Comparison of ENCODE assay signal across 8 mouse cellular contexts in genomic region chr9:90113651-90114566, GRCm38 (mm10). TPM values are rescaled to one million over a fixed set of nuclear protein-coding genes. Genes with fewer than 3 reads are reported as not detected.
DNase-seq lines count a peak whose midpoint lies in the region; ATAC-seq and TF ChIP-seq lines count a peak whose summit lies in the region.

No protein-coding gene starts in this region.

- peak overlapping the region; percentile 98 for H3K27ac ChIP-seq in cortical plate, adult 2 months (ENCODE audit: insufficient read depth, low read length)

- TF ChIP-seq CTCF in cortical plate, adult 2 months (IDR thresholded peaks at IDR 0.05; ENCODE audit: extremely low read depth, insufficient read depth, low read length): peak; percentile 28; the same call in 1 of the 2 replicates

- peaks cover 7% of the 10 kb centered on the region; the same call in 1 of the 2 replicates for H3K4me1 ChIP-seq in cortical plate, adult 2 months (ENCODE audit: control insufficient read depth, insufficient read depth, low read length)

- peak; percentile 48; the same call in 1 of the 2 replicates for TF ChIP-seq POLR2A in cortical plate, adult 2 months (IDR thresholded peaks at IDR 0.05; ENCODE audit: extremely low read depth, insufficient read depth, low read length)

- peak; percentile 86 to 89 for DNase-seq in gastrocnemius, adult 8-10 months (ENCODE audit: low spot score in 2 of 2)
- DNase-seq in induced T-regulatory cell, adult 2 months (ENCODE audit: low read depth): peak; percentile 94
- peak; percentile 78 to 93 for DNase-seq in left cerebral cortex, adult 9 months (ENCODE audit: low spot score in 2 of 2)
- DNase-seq in right cerebral cortex, postnatal 14 days: peak; percentile 92
- peak; percentile 87 to 92 for DNase-seq in urinary bladder, postnatal 36 days (ENCODE audit: low spot score in 2 of 2)

- ATAC-seq in activated CD4-positive, CD25-positive, alpha-beta regulatory T cell, adult 4 months: peak; percentile 53
- peak; percentile 77 for ATAC-seq in megakaryocyte progenitor cell, adult 5-6 weeks (replicated peaks; ENCODE audit: poor library complexity)

- peak overlapping the region; percentile 64 for H3K4me3 ChIP-seq in cortical plate, adult 2 months (ENCODE audit: insufficient read depth, low read length)

RNA-seq across cellular contexts. Expression of gene Morf4l1, which starts 0.7 kb away (rescaled TPM):
- 100 to 1,000 TPM; 299 to 332 TPM for polyA plus RNA-seq in activated CD4-positive, CD25-positive, alpha-beta regulatory T cell, adult 4 months (2017; shearing (Covaris generic))
- 410 and 423 TPM in 2 replicates for polyA plus RNA-seq in cortical plate, adult 2 months (2012; rRNA removed)
- 100 to 1,000 TPM; 196 to 235 (median 212) TPM for total RNA-seq in gastrocnemius, adult 8-10 months (2022)
- 366 and 378 TPM in 2 replicates for total RNA-seq in megakaryocyte progenitor cell, adult 5-6 weeks (2015)
- total RNA-seq in megakaryocyte progenitor cell, adult 5-6 weeks (2017): 192 and 278 TPM in 2 replicates

RNA-seq across cellular contexts. Expression of gene Adamts7, which starts 49.0 kb away (rescaled TPM):
- polyA plus RNA-seq in activated CD4-positive, CD25-positive, alpha-beta regulatory T cell, adult 4 months (2017; shearing (Covaris generic)): not detected
- polyA plus RNA-seq in cortical plate, adult 2 months (2012; rRNA removed): 0.55 and 0.61 TPM in 2 replicates
- under 1 TPM; 0.29 to 0.56 (median 0.43) TPM for total RNA-seq in gastrocnemius, adult 8-10 months (2022)
- not detected in 2 replicates for total RNA-seq in megakaryocyte progenitor cell, adult 5-6 weeks (2015)
- total RNA-seq in megakaryocyte progenitor cell, adult 5-6 weeks (2017): 0.07 TPM in 1 of 2 replicates, not detected in the other

RNA-seq across cellular contexts. Expression of gene Ctsh, which starts 60.0 kb away (rescaled TPM):
- polyA plus RNA-seq in activated CD4-positive, CD25-positive, alpha-beta regulatory T cell, adult 4 months (2017; shearing (Covaris generic)): 1 to 10 TPM; 2.0 to 6.7 TPM
- polyA plus RNA-seq in cortical plate, adult 2 months (2012; rRNA removed): 17.3 and 17.5 TPM in 2 replicates
- 1 to 10 TPM; 5.3 to 9.3 (median 6.7) TPM for total RNA-seq in gastrocnemius, adult 8-10 months (2022)
- total RNA-seq in megakaryocyte progenitor cell, adult 5-6 weeks (2015): 78.9 and 96.1 TPM in 2 replicates
- total RNA-seq in megakaryocyte progenitor cell, adult 5-6 weeks (2017): 44.7 and 52.8 TPM in 2 replicates

Comparison
In these comparisons a context has a peak if more than half of its experiments do, and no peak if none do; other contexts are left out.
1. Peak in every context shown above with its lines: DNase-seq, ATAC-seq, H3K4me3 ChIP-seq and H3K27ac ChIP-seq.
2. RNA of gene Ctsh, which starts 60.0 kb away (total RNA-seq): 44.7 to 96.1 TPM in megakaryocyte progenitor cell, adult 5-6 weeks; 5.3 to 9.3 TPM in gastrocnemius, adult 8-10 months; every median in the first group is over 4 times any median in the second.